Mouse (Mus musculus) embryonic facial prominence, embryonic 11.5 days (tissue): ENCODE measurements around the gene E130308A19Rik. TPM values are rescaled to one million over a fixed set of nuclear protein-coding genes. Genes with fewer than 3 reads are reported as not detected.
A peak's percentile ranks its signal among the peaks of the same experiment; 100 is the strongest.

Source experiments
- ATAC-seq: fragments of 200-750 bp; cut with Nextera tagmentation; replicated peaks from 2 replicates; pipeline ENCODE4 v1.8.0; 2017; ENCODE audit warnings: low read depth; ENCODE audit not compliant: insufficient number of reproducible peaks, low FRiP score, low TSS enrichment
- DNase-seq: peaks from one replicate; pipeline ENCODE4 v3.0.0-alpha.2; 2015; ENCODE audit warnings: low spot score
- H3K27ac ChIP-seq: fragments of 300-500 bp; sonication (generic); replicated peaks from 2 replicates; pipeline ENCODE4 v1.5.1; 2014; ENCODE audit warnings: mild to moderate bottlenecking, low read depth, low read length, control low read depth
- H3K27me3 ChIP-seq: fragments of 300-500 bp; sonication (generic); 2 replicates; pipeline ENCODE4 v1.6.1; 2014; ENCODE audit warnings: mild to moderate bottlenecking, low read length, moderate library complexity, mixed read lengths; ENCODE audit not compliant: control insufficient read depth, insufficient read depth
- H3K36me3 ChIP-seq: fragments of 300-500 bp; sonication (generic); replicated peaks from 2 replicates; pipeline ENCODE4 v1.6.1; 2014; ENCODE audit warnings: low read depth, mild to moderate bottlenecking, low read length, moderate library complexity, mixed read lengths; ENCODE audit not compliant: control insufficient read depth, insufficient read depth
- H3K4me1 ChIP-seq: fragments of 300-500 bp; sonication (generic); 2 replicates; pipeline ENCODE4 v1.6.1; 2014; ENCODE audit warnings: low read length, mixed read lengths; ENCODE audit not compliant: control insufficient read depth, insufficient read depth
- H3K4me2 ChIP-seq: fragments of 300-500 bp; sonication (generic); 2 replicates; pipeline ENCODE4 v1.6.1; 2014; ENCODE audit warnings: low read depth, mild to moderate bottlenecking, control low read depth, low read length, moderate library complexity
- H3K4me3 ChIP-seq: fragments of 300-500 bp; sonication (generic); 2 replicates; pipeline ENCODE4 v1.5.1; 2014; ENCODE audit warnings: low read depth, low read length, control low read depth
- H3K9ac ChIP-seq: fragments of 300-500 bp; sonication (generic); replicated peaks from 2 replicates; pipeline ENCODE4 v1.6.1; 2014; ENCODE audit warnings: mild to moderate bottlenecking, control low read depth, low read length
- H3K9me3 ChIP-seq: fragments of 300-500 bp; sonication (generic); replicated peaks from 2 replicates; pipeline ENCODE4 v1.6.1; 2016; ENCODE audit warnings: mild to moderate bottlenecking, low read length, inconsistent platforms, mixed read lengths; ENCODE audit not compliant: control insufficient read depth
- WGBS: fragments of 180-500 bp; shearing (Covaris S2); extraction: QIAGEN DNeasy Blood & Tissue Kit; methylation state at CpG from one replicate; pipeline ENCODE4 v1.1.7; 2014; 5-methylcytosine and 5-hydroxymethylcytosine counted together
- polyA plus RNA-seq: library from polyadenylated mRNA; unstranded; fragments of >200 nt; fragmentation: Nextera tagmentation; extraction: Ambion mirVana; gene quantifications from 2 replicates; pipeline ENCODE4 v1.2.1, GENCODE M21; 2014

E130308A19Rik gene
- polyA plus RNA-seq, 1 experiment from 2014 or later: 30.5 TPM

- H3K27me3 ChIP-seq: no peaks in the 10 kb centered on the region
- ATAC-seq (no peak), DNase-seq (no peak)
- no peak overlapping the region for H3K27ac ChIP-seq
- no peaks in the 10 kb centered on the region for H3K9me3 ChIP-seq
- no peaks in the 10 kb centered on the region for H3K4me1 ChIP-seq
- 70% methylated on average over 12 of the region's 12 CpGs for whole genome bisulfite sequencing
- H3K4me3 ChIP-seq: no peak overlapping the region
- no peaks in the 10 kb centered on the region for H3K36me3 ChIP-seq
- H3K9ac ChIP-seq: no peak overlapping the region
- no peak overlapping the region for H3K4me2 ChIP-seq
Observed at GRCm38 (mm10) chr4:59757452-59758435, 131.7 kb downstream of the E130308A19Rik start.

- Histone ChIP-seq H3K4me3 (no peak overlapping the region), H3K27ac (no peak overlapping the region), H3K9ac (no peak overlapping the region), H3K9me3 (no peaks in the 10 kb centered on the region), H3K27me3 (no peaks in the 10 kb centered on the region), H3K36me3 (no peaks in the 10 kb centered on the region), H3K4me2 (no peak overlapping the region), H3K4me1 (no peaks in the 10 kb centered on the region; the same call in 1 of the 2 replicates)
- ATAC-seq (no peak), DNase-seq (no peak)
- WGBS: 80% methylated on average over 4 of the region's 4 CpGs
Observed at GRCm38 (mm10) chr4:59760016-59760415, 134.0 kb downstream of the E130308A19Rik start.

GRCm38 (mm10) chr4:59760636-59761364 lies 134.8 kb downstream of the E130308A19Rik start:
- Histone ChIP-seq H3K27ac (no peak overlapping the region), H3K27me3 (no peaks in the 10 kb centered on the region), H3K9me3 (no peaks in the 10 kb centered on the region), H3K4me2 (no peak overlapping the region), H3K9ac (no peak overlapping the region), H3K36me3 (no peaks in the 10 kb centered on the region), H3K4me1 (no peaks in the 10 kb centered on the region; the same call in 1 of the 2 replicates), H3K4me3 (no peak overlapping the region)
- 55% methylated on average over 10 of the region's 10 CpGs for WGBS
- DNase-seq (peak; percentile 59), ATAC-seq (no peak)

GRCm38 (mm10) chr4:59761365-59761729 lies 135.3 kb downstream of the E130308A19Rik start:
- no peak for ATAC-seq
- no peaks in the 10 kb centered on the region for H3K27me3 ChIP-seq
- H3K36me3 ChIP-seq: no peaks in the 10 kb centered on the region
- no peaks in the 10 kb centered on the region; the same call in 1 of the 2 replicates for H3K4me1 ChIP-seq
- WGBS: 67% methylated on average over 4 of the region's 4 CpGs
- H3K9ac ChIP-seq: no peak overlapping the region
- H3K27ac ChIP-seq: no peak overlapping the region
- no peak overlapping the region for H3K4me3 ChIP-seq
- no peak overlapping the region for H3K4me2 ChIP-seq
- no peak for DNase-seq
- no peaks in the 10 kb centered on the region for H3K9me3 ChIP-seq

- no peak overlapping the region; the same call in 1 of the 2 replicates for H3K9ac ChIP-seq
- 0 out of 2 replicates have a peak overlapping the region, but pooled peaks have one; percentile 13 for H3K27ac ChIP-seq
- H3K4me1 ChIP-seq: no peaks in the 10 kb centered on the region; the same call in 1 of the 2 replicates
- no peak for DNase-seq
- no peak overlapping the region for H3K4me3 ChIP-seq
- 70% methylated on average over 7 of the region's 7 CpGs for WGBS
- no peak overlapping the region for H3K4me2 ChIP-seq
- no peaks in the 10 kb centered on the region for H3K9me3 ChIP-seq
- H3K36me3 ChIP-seq: no peaks in the 10 kb centered on the region
- no peaks in the 10 kb centered on the region for H3K27me3 ChIP-seq
- ATAC-seq: no peak
Observed at GRCm38 (mm10) chr4:59764950-59765349, 138.9 kb downstream of the E130308A19Rik start.

- H3K27ac ChIP-seq: no peak overlapping the region
- DNase-seq (peak; percentile 60), ATAC-seq (no peak)
- H3K4me2 ChIP-seq: no peak overlapping the region
- no peaks in the 10 kb centered on the region; the same call in 1 of the 2 replicates for H3K4me1 ChIP-seq
- no peak overlapping the region for H3K4me3 ChIP-seq
- H3K9me3 ChIP-seq: no peaks in the 10 kb centered on the region
- H3K27me3 ChIP-seq: no peaks in the 10 kb centered on the region
- H3K9ac ChIP-seq: no peak overlapping the region; the same call in 1 of the 2 replicates
- 36% methylated on average over 7 of the region's 7 CpGs for WGBS
- H3K36me3 ChIP-seq: no peaks in the 10 kb centered on the region
Observed at GRCm38 (mm10) chr4:59765385-59766005, 139.5 kb downstream of the E130308A19Rik start.

GRCm38 (mm10) chr4:59767717-59768116 lies 141.7 kb downstream of the E130308A19Rik start:
- Histone ChIP-seq H3K4me3 (no peak overlapping the region), H3K36me3 (no peaks in the 10 kb centered on the region; the same call in 1 of the 2 replicates), H3K4me2 (no peak overlapping the region), H3K4me1 (no peaks in the 10 kb centered on the region; the same call in 1 of the 2 replicates), H3K27me3 (no peaks in the 10 kb centered on the region), H3K9me3 (no peaks in the 10 kb centered on the region), H3K9ac (no peak overlapping the region), H3K27ac (no peak overlapping the region)
- DNase-seq: no peak
- 89% methylated on average over 2 of the region's 2 CpGs for WGBS
- no peak for ATAC-seq
